Mouse (Mus musculus): Measurements from ENCODE around the gene Hoxc9. TPM values are rescaled to one million over a fixed set of nuclear protein-coding genes. Genes with fewer than 3 reads are reported as not detected.

Hoxc9 gene
- polyA plus RNA-seq, 1 experiment from 2014 or later: not detected

GRCm38 (mm10) chr15:103032646-103033575, 56.7 kb downstream of the Hoxc9 start:
- Histone ChIP-seq H3K9me3 (replicated peaks; ENCODE audit: control insufficient read depth, low read length) (no peaks in the 10 kb centered on the region), H3K4me1 (ENCODE audit: control insufficient read depth, insufficient read depth, low read length) (no peaks in the 10 kb centered on the region), H3K27me3 (ENCODE audit: control insufficient read depth, insufficient read depth, low read length) (peaks cover 92% of the 10 kb centered on the region), H3K4me3 (ENCODE audit: low read depth, low read length) (no peak overlapping the region), H3K27ac (replicated peaks; ENCODE audit: low read depth, low read length) (no peak overlapping the region), H3K9ac (replicated peaks; ENCODE audit: low read length) (no peak overlapping the region), H3K4me2 (ENCODE audit: low read depth, low read length) (no peak overlapping the region), H3K36me3 (replicated peaks; ENCODE audit: control insufficient read depth, insufficient read depth, low read depth, low read length) (no peaks in the 10 kb centered on the region)
- under 1% methylated on average over 26 of the region's 26 CpGs for WGBS
- DNase-seq (ENCODE audit: low spot score): no peak
- ATAC-seq (replicated peaks; ENCODE audit: insufficient number of reproducible peaks, low FRiP score, low TSS enrichment, low read depth): no peak

DNA sequence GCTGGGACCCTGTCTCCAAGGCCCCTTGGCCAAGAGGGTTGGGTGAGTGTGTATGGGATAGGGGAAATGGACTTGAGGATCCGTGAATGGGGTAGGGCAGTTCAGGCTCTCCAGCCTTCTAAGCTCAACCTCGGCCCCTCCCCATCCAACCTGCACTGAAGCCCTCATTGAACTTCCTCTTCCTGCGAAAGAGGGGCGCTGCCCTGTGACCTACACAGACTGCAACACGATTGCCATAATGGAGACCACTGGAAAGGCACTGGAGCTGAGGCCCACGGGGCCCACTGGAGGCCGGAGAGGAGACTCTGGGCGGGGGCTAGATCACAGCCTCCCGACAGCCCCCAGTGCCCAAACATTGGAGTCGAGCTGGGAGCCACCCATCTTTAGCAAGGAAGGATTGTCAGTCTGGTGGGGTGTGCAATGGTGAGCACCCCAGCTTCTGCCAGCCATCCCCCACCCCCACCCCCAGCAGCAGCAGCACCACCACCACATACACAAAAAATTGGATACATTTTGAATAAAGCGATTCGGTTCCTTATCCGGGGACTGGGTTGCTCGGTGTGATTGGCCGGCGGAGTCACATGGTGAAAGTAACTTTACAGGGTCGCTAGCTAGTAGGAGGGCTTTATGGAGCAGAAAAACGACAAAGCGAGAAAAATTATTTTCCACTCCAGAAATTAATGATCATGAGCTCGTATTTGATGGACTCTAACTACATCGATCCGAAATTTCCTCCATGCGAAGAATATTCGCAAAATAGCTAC, 58.0 kb downstream of the Hoxc9 start:
- under 1% methylated on average over 24 of the region's 24 CpGs for WGBS
- DNase-seq (ENCODE audit: low spot score): no peak
- no peak overlapping the region for H3K27ac ChIP-seq (replicated peaks; ENCODE audit: low read depth, low read length)
- H3K36me3 ChIP-seq (replicated peaks; ENCODE audit: control insufficient read depth, insufficient read depth, low read depth, low read length): no peaks in the 10 kb centered on the region
- no peak overlapping the region for H3K4me2 ChIP-seq (ENCODE audit: low read depth, low read length)
- ATAC-seq (replicated peaks; ENCODE audit: insufficient number of reproducible peaks, low FRiP score, low TSS enrichment, low read depth): no peak
- H3K27me3 ChIP-seq (ENCODE audit: control insufficient read depth, insufficient read depth, low read length): peaks cover 92% of the 10 kb centered on the region
- no peak overlapping the region for H3K9ac ChIP-seq (replicated peaks; ENCODE audit: low read length)
- H3K4me1 ChIP-seq (ENCODE audit: control insufficient read depth, insufficient read depth, low read length): no peaks in the 10 kb centered on the region
- H3K9me3 ChIP-seq (replicated peaks; ENCODE audit: control insufficient read depth, low read length): no peaks in the 10 kb centered on the region
- H3K4me3 ChIP-seq (ENCODE audit: low read depth, low read length): peak overlapping the region; percentile 7; the same call in 1 of the 2 replicates

MicroRNAs within 50 kb of the gene (microRNA counts, 519-probe panel; counts per million panel counts)
- not detected for microRNA mmu-miR-615-3p
- not detected for microRNA mmu-miR-615-5p

Small RNA genes lying within 50 kb of the gene (microRNA-seq; reads per million reads assigned to microRNA genes)
- gene Mir196a-2 (ENCODE audit: borderline number of aligned reads) (5.2 reads per million, percentile 4 among the genes with 10 or more reads in this experiment), gene Mir615 (ENCODE audit: borderline number of aligned reads) (92.7 reads per million, percentile 39 among the genes with 10 or more reads in this experiment)

Other genes with a start within 250 kb of the Hoxc9 start
- 0.17 TPM in 1 of 2 replicates, not detected in the other for gene Hoxc13, start 55.3 kb upstream of the Hoxc9 start, polyA plus RNA-seq (2014; fragmentation: Nextera tagmentation; extraction: Ambion mirVana)
- not detected in 2 replicates for gene Hoxc12, start 39.7 kb upstream of the Hoxc9 start, polyA plus RNA-seq (2014; fragmentation: Nextera tagmentation; extraction: Ambion mirVana)
- not detected in 2 replicates for gene Hoxc11, start 22.0 kb upstream of the Hoxc9 start, polyA plus RNA-seq (2014; fragmentation: Nextera tagmentation; extraction: Ambion mirVana)
- not detected in 2 replicates for gene Hoxc10, start 9.6 kb upstream of the Hoxc9 start, polyA plus RNA-seq (2014; fragmentation: Nextera tagmentation; extraction: Ambion mirVana)
- 0.53 and 1.0 TPM in 2 replicates for gene Hoxc5, start 9.0 kb upstream of the Hoxc9 start, polyA plus RNA-seq (2014; fragmentation: Nextera tagmentation; extraction: Ambion mirVana)
- not detected in 2 replicates for gene Hoxc8, start 14.2 kb downstream of the Hoxc9 start, polyA plus RNA-seq (2014; fragmentation: Nextera tagmentation; extraction: Ambion mirVana)
- 0.17 and 0.43 TPM in 2 replicates for gene Hoxc6, start 21.8 kb downstream of the Hoxc9 start, polyA plus RNA-seq (2014; fragmentation: Nextera tagmentation; extraction: Ambion mirVana)
- 1.6 and 1.7 TPM in 2 replicates for gene Hoxc4, start 42.5 kb downstream of the Hoxc9 start, polyA plus RNA-seq (2014; fragmentation: Nextera tagmentation; extraction: Ambion mirVana)
- 17.8 and 20.5 TPM in 2 replicates for gene Smug1, start 190.7 kb downstream of the Hoxc9 start, polyA plus RNA-seq (2014; fragmentation: Nextera tagmentation; extraction: Ambion mirVana)

Data from embryonic facial prominence, embryonic 11.5 days (tissue).